Mouse (Mus musculus) kidney, adult 2 months (tissue): ENCODE measurements at regions not wholly inside any gene's neighbourhood (a gene's known extent, or its start where the extent isn't known, plus 50 kb on each side); places are given as distances from the start of the nearest gene placed in this dataset.
"Not testable (repeated sequence)": the region's sequence is repeated elsewhere in the genome, so short reads cannot be mapped to it uniquely, and the experiment has no call there.

Experiments
- DNase-seq: peaks from one replicate; pipeline ENCODE4 v3.0.0; 2021
- H3K27ac ChIP-seq: fragments of 200-500 bp; 2 replicates; pipeline ENCODE4 v1.5.1; 2012; ENCODE audit warnings: low read depth, low read length, control low read depth, inconsistent platforms; ENCODE audit not compliant: insufficient read depth
- H3K27me3 ChIP-seq: fragments of 200-500 bp; replicated peaks from 2 replicates; pipeline ENCODE4 v1.6.1; 2012; ENCODE audit warnings: mild to moderate bottlenecking, moderate library complexity, low read length, inconsistent platforms; ENCODE audit not compliant: control insufficient read depth, insufficient read depth
- H3K36me3 ChIP-seq: fragments of 200-500 bp; 2 replicates; pipeline ENCODE4 v1.6.1; 2012; ENCODE audit warnings: mild to moderate bottlenecking, moderate library complexity, low read length, inconsistent platforms; ENCODE audit not compliant: control insufficient read depth, insufficient read depth
- H3K4me1 ChIP-seq: fragments of 200-500 bp; 2 replicates; pipeline ENCODE4 v1.6.1; 2011; ENCODE audit warnings: low read length; ENCODE audit not compliant: control insufficient read depth, insufficient read depth
- H3K4me3 ChIP-seq: fragments of 200-500 bp; 2 replicates; pipeline ENCODE4 v1.5.1; 2011; ENCODE audit warnings: mild to moderate bottlenecking, low read depth, low read length, control low read depth; ENCODE audit not compliant: insufficient read depth
- CTCF ChIP-seq: fragments of 200-500 bp; conservative IDR thresholded peaks from 2 replicates; pipeline ENCODE4 v1.5.1; 2011; ENCODE audit warnings: low read depth, mild to moderate bottlenecking, control low read depth, low read length, moderate library complexity, mixed read lengths; ENCODE audit not compliant: insufficient read depth, insufficient read length
- POLR2A ChIP-seq: fragments of 200-500 bp; IDR thresholded peaks from one replicate; pipeline ENCODE4 v1.6.1; 2011; ENCODE audit warnings: low read depth, low read length, control low read depth
- WGBS: fragments of 180-500 bp; shearing (Covaris S2); methylation state at CpG from one replicate; pipeline ENCODE4 v1.1.7; 2018; 5-methylcytosine and 5-hydroxymethylcytosine counted together

- DNase-seq: no peak
- WGBS: 45% methylated on average over 2 of the region's 2 CpGs
- no peak overlapping the region for H3K4me3 ChIP-seq
- no peak overlapping the region for H3K27ac ChIP-seq
- H3K36me3 ChIP-seq: no peaks in the 10 kb centered on the region
- H3K4me1 ChIP-seq: no peaks in the 10 kb centered on the region
- TF ChIP-seq POLR2A: no peak
- TF ChIP-seq CTCF: no peak
- H3K27me3 ChIP-seq: no peaks in the 10 kb centered on the region
Measured at GRCm38 (mm10) chr11:8762133-8762532, 97.8 kb upstream of the Tns3 start.

- Histone ChIP-seq H3K27me3 (no peaks in the 10 kb centered on the region), H3K4me1 (no peaks in the 10 kb centered on the region), H3K36me3 (no peaks in the 10 kb centered on the region), H3K4me3 (no peak overlapping the region), H3K27ac (no peak overlapping the region)
- no peak for TF ChIP-seq POLR2A
- DNase-seq: no peak
Measured at GRCm38 (mm10) chr11:8761626-8762025, 97.3 kb upstream of the Tns3 start.

- Histone ChIP-seq H3K36me3 (no peaks in the 10 kb centered on the region), H3K4me3 (no peak overlapping the region), H3K27ac (no peak overlapping the region), H3K4me1 (no peaks in the 10 kb centered on the region), H3K27me3 (no peaks in the 10 kb centered on the region)
- WGBS: 86% methylated on average over 1 of the region's 1 CpGs
- DNase-seq: no peak
- TF ChIP-seq POLR2A (no peak), CTCF (no peak)
Measured at GRCm38 (mm10) chr11:8759858-8760257, 95.5 kb upstream of the Tns3 start.

- not testable (repeated sequence) for H3K27me3 ChIP-seq, H3K4me3 ChIP-seq, H3K27ac ChIP-seq, H3K36me3 ChIP-seq, DNase-seq, H3K4me1 ChIP-seq
- 55% methylated on average over 2 of the region's 2 CpGs for WGBS
Measured at GRCm38 (mm10) chr11:8754508-8754907, 90.2 kb upstream of the Tns3 start.

GRCm38 (mm10) chr11:8735784-8736183, 71.4 kb upstream of the Tns3 start:
- 81% methylated on average over 3 of the region's 3 CpGs for WGBS
- H3K4me1 ChIP-seq, DNase-seq, H3K27me3 ChIP-seq, H3K27ac ChIP-seq, H3K4me3 ChIP-seq, H3K36me3 ChIP-seq: not testable (repeated sequence)

GRCm38 (mm10) chr11:8727007-8727406, 62.7 kb upstream of the Tns3 start:
- no peak overlapping the region for H3K4me3 ChIP-seq
- no peaks in the 10 kb centered on the region; the same call in 1 of the 2 replicates for H3K27me3 ChIP-seq
- H3K27ac ChIP-seq: no peak overlapping the region
- H3K4me1 ChIP-seq: no peaks in the 10 kb centered on the region
- TF ChIP-seq POLR2A: no peak
- TF ChIP-seq CTCF: no peak
- WGBS: 94% methylated on average over 5 of the region's 5 CpGs
- no peak for DNase-seq
- H3K36me3 ChIP-seq: no peaks in the 10 kb centered on the region

- no peak for TF ChIP-seq POLR2A
- no peak for TF ChIP-seq CTCF
- DNase-seq: no peak
- no peaks in the 10 kb centered on the region; the same call in 1 of the 2 replicates for H3K27me3 ChIP-seq
- 60% methylated on average over 4 of the region's 4 CpGs for WGBS
- H3K27ac ChIP-seq: no peak overlapping the region
- no peaks in the 10 kb centered on the region for H3K4me1 ChIP-seq
- H3K36me3 ChIP-seq: no peaks in the 10 kb centered on the region
- no peak overlapping the region for H3K4me3 ChIP-seq
Measured at GRCm38 (mm10) chr11:8725505-8725904, 61.2 kb upstream of the Tns3 start.

GRCm38 (mm10) chr11:8723102-8723640, 58.8 kb upstream of the Tns3 start:
- Histone ChIP-seq H3K4me3 (no peak overlapping the region), H3K4me1 (no peaks in the 10 kb centered on the region), H3K36me3 (no peaks in the 10 kb centered on the region), H3K27me3 (no peaks in the 10 kb centered on the region; the same call in 1 of the 2 replicates), H3K27ac (no peak overlapping the region)
- TF ChIP-seq CTCF (no peak), POLR2A (no peak)
- 73% methylated on average over 5 of the region's 5 CpGs for WGBS
- no peak for DNase-seq
